Mouse (Mus musculus): ENCODE results near the gene Ablim1. TPM values are rescaled to one million over a fixed set of nuclear protein-coding genes. Genes with fewer than 3 reads are reported as not detected.

The Ablim1 gene
- polyA plus RNA-seq, 1 experiment from 2014 or later = 41.9 TPM

DNA sequence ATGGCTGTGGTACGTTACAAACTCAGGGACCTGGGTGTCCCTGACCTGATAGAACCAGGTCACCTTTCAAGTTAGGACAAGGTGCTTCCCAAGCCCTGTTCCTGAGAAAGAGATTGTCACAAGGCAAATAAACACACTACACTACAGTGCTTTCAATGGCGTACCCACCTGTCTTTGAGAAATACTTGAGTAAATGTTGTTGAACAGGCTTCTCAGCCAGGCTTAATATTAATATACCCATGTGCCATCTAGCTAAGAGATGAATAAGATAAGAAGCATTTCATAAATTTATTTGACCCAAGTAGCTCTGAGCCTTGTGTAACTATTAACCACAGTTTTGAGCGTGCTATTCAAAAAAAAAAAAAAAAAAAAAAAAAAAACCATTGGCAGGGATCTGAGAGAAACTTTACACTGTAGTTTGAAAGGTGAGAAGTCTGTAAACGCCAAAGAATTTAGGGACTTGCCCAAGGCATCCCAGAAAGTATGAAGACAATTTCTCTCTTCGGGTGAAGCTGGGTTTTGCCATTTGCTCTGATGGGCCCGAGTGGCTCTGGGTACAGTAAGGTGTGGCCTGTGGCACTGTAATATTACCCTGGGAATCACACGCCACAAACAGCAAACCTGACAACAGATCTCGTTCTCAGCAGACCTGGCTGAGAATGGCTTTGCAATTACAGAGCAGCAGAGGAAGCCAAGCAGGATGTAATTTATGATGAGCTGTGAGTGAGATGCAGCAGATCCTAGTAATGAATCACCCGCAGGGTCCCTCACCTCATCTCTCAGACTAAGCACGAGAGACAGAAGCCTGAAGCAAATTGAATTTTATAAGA is 73.1 kb downstream of the Ablim1 start:
- WGBS = 69% methylated on average over 10 of the region's 10 CpGs
- Histone ChIP-seq H3K4me3 (no peak overlapping the region), H3K36me3 (no peaks in the 10 kb centered on the region), H3K27ac (no peak overlapping the region), H3K9me3 (no peaks in the 10 kb centered on the region), H3K4me1 (peaks cover 24% of the 10 kb centered on the region), H3K27me3 (ENCODE audit: insufficient read depth, poor library complexity, severe bottlenecking) (no peaks in the 10 kb centered on the region)
- no peak for DNase-seq (ENCODE audit: low spot score)

DNA sequence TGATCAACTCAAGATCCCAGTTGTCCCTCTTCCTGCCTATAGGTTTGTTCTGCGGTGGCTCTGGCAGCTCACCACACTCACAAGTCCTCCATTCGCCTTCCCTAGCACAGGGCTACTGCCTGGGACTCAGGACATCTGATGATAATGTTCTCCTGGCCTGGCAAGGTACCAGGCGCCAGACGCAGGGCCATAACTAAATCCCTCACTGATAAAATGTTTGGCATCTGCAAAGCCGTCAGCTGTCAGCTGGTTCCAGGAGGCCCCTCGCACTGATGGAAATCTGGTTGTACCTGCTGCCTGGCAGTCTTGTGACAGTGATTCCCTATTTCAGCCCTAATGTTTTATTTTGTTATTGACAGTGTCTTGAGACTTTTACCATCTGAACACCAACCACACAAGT is 74.5 kb downstream of the Ablim1 start:
- Histone ChIP-seq H3K27ac (no peak overlapping the region), H3K4me1 (peaks cover 24% of the 10 kb centered on the region), H3K9me3 (no peaks in the 10 kb centered on the region), H3K36me3 (no peaks in the 10 kb centered on the region), H3K4me3 (no peak overlapping the region), H3K27me3 (ENCODE audit: insufficient read depth, poor library complexity, severe bottlenecking) (no peaks in the 10 kb centered on the region)
- 51% methylated on average over 6 of the region's 6 CpGs for WGBS
- no peak for DNase-seq (ENCODE audit: low spot score)

DNA sequence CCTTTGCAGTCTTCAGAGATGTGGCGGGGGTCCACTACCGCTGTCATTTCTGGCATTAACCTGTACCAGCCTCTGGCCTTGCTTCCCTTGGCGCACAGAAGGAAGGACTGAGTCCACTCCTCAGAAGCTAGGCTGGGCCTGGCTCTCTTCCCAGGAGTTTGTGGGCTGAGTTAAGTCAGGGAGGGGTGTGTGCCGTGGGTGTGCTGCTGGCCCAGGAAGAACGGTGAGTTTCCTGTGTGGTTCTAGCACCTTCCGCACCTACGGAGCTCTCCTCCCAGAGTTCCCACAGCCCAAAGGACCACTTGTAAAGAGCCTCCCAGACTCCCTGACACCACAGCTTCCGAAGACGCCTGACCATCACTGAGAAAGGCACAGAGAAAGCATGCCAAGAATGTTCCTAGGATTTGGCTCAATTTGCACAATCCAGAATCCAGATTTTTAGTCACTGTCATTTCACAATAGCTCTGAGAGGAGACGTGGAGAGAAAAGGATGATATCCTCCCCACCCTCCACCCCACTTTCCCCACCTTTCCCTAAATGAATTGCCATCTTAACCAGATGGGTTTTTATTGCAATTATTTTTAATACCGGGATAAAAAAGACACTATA is 75.4 kb downstream of the Ablim1 start:
- H3K4me3 ChIP-seq = no peak overlapping the region
- no peaks in the 10 kb centered on the region for H3K27me3 ChIP-seq (ENCODE audit: insufficient read depth, poor library complexity, severe bottlenecking)
- H3K4me1 ChIP-seq = peaks cover 18% of the 10 kb centered on the region
- no peak for DNase-seq (ENCODE audit: low spot score)
- WGBS = 73% methylated on average over 11 of the region's 11 CpGs
- H3K9me3 ChIP-seq = no peaks in the 10 kb centered on the region
- 0 out of 2 replicates have a peak overlapping the region, but pooled peaks have one; percentile 30 for H3K27ac ChIP-seq
- H3K36me3 ChIP-seq = no peaks in the 10 kb centered on the region

DNA sequence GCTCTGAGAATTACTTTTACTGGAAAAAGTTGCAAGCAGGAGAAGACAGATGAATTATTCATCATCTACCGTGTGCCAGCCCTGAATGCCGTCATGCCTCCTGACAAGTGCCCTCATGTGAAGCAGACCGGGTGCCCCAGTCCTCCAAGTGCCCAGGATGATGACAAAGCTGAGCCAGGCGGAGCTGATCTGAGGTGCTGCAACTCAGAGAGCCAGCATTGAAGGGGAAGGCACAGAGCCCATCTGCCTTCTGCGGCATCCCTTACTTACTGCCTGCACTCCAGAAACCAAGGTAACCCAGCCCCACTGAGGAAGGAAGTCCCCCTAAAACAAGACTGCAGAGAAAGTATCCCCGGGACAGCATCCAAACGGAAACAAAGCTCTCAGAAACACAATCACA is 76.3 kb downstream of the Ablim1 start:
- peaks cover 13% of the 10 kb centered on the region for H3K4me1 ChIP-seq
- H3K27ac ChIP-seq = peak overlapping the region; percentile 47; the same call in 1 of the 2 replicates
- no peaks in the 10 kb centered on the region for H3K27me3 ChIP-seq (ENCODE audit: insufficient read depth, poor library complexity, severe bottlenecking)
- 79% methylated on average over 7 of the region's 7 CpGs for WGBS
- H3K4me3 ChIP-seq = no peak overlapping the region
- H3K36me3 ChIP-seq = no peaks in the 10 kb centered on the region
- H3K9me3 ChIP-seq = no peaks in the 10 kb centered on the region
- no peak for DNase-seq (ENCODE audit: low spot score)

DNA sequence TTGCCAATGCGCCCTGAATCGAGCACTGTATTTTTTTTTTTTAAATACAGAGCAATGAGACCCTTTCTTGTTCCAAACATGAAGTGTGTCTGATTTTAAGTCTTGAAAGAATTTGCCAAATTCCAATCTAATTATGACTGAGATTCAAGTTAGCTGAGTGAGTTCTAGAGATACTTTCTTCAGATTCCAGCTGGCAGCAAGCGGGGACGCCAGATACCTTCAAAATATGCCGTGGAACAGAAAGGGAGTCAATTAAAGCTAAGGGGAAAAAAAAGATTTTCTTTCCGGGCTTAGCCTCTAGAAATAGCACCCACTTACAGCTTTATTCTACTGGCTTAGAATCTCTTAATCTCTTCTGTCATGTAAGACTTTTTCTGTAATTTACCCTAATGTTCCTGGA is 77.2 kb downstream of the Ablim1 start:
- Histone ChIP-seq H3K4me3 (no peak overlapping the region), H3K27me3 (ENCODE audit: insufficient read depth, poor library complexity, severe bottlenecking) (no peaks in the 10 kb centered on the region), H3K4me1 (peaks cover 13% of the 10 kb centered on the region), H3K36me3 (no peaks in the 10 kb centered on the region), H3K27ac (no peak overlapping the region), H3K9me3 (no peaks in the 10 kb centered on the region)
- WGBS = 76% methylated on average over 6 of the region's 6 CpGs
- no peak for DNase-seq (ENCODE audit: low spot score)

DNA sequence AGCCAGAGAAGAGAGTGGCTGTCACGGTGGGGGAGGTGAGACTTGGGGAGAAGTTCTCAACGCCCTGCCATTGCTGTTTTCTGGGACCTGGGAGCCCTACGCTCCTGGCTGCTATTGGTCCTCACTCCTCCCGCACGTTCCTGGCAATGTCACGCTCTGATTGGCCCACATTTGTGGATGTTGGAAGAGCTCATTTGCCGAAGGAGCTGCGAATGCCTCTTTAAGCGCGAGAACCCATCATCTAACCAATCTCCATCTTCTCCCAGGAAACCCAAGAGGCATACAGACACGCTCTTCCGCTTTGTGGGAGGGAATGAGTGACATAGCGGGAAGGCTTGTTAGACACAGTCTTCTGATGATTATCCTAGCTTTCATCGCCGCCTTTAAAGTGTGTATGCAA is 78.1 kb downstream of the Ablim1 start:
- Histone ChIP-seq H3K9me3 (no peaks in the 10 kb centered on the region), H3K36me3 (no peaks in the 10 kb centered on the region), H3K27ac (no peak overlapping the region), H3K27me3 (ENCODE audit: insufficient read depth, poor library complexity, severe bottlenecking) (no peaks in the 10 kb centered on the region), H3K4me1 (peaks cover 9% of the 10 kb centered on the region), H3K4me3 (no peak overlapping the region)
- 70% methylated on average over 15 of the region's 15 CpGs for WGBS
- no peak for DNase-seq (ENCODE audit: low spot score)

DNA sequence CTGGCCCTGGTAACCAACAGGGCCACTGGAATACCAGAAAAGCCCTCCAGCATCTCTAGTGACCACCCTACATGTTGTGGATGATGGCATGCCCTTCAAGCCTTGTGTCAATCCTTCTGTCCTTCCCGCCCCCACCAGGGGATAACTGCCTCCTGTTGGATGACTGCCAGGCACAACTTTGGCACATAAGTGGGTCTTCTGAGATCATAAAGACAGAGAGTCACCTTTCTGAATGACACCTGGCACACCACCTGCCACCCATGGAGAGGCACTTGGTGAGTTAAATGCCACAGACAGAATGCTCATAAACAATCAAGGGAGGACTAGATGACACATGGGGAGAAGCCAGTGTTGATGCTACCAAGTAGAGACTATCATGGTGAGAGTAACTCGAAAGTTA is 78.8 kb downstream of the Ablim1 start:
- no peaks in the 10 kb centered on the region for H3K9me3 ChIP-seq
- peaks cover 9% of the 10 kb centered on the region for H3K4me1 ChIP-seq
- no peak overlapping the region for H3K4me3 ChIP-seq
- no peaks in the 10 kb centered on the region for H3K27me3 ChIP-seq (ENCODE audit: insufficient read depth, poor library complexity, severe bottlenecking)
- WGBS = 85% methylated on average over 2 of the region's 2 CpGs
- DNase-seq (ENCODE audit: low spot score) = no peak
- H3K27ac ChIP-seq = no peak overlapping the region
- H3K36me3 ChIP-seq = no peaks in the 10 kb centered on the region

DNA sequence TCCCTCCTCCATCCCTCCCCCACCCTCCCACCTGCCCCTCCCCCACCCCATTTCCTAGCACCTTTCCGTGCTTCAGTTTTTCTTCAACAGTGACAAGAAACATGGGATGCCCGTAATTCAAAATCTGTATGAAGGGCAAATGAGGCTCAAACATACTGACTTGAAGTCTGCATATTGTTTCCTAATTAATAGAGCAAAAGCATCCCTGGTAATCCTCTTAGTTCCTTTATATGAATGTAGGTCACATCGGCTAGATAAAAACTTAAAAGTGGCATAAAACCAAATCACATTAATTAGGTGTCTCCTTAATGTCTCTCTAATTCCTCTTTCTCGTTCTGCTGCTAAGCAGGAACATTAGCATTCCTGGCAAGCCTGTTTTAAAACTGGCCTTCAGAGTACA is 83.7 kb downstream of the Ablim1 start:
- Histone ChIP-seq H3K36me3 (no peaks in the 10 kb centered on the region), H3K27me3 (ENCODE audit: insufficient read depth, poor library complexity, severe bottlenecking) (no peaks in the 10 kb centered on the region), H3K4me3 (no peak overlapping the region), H3K4me1 (no peaks in the 10 kb centered on the region), H3K9me3 (no peaks in the 10 kb centered on the region), H3K27ac (no peak overlapping the region)
- 71% methylated on average over 4 of the region's 4 CpGs for WGBS
- DNase-seq (ENCODE audit: low spot score) = no peak

DNA sequence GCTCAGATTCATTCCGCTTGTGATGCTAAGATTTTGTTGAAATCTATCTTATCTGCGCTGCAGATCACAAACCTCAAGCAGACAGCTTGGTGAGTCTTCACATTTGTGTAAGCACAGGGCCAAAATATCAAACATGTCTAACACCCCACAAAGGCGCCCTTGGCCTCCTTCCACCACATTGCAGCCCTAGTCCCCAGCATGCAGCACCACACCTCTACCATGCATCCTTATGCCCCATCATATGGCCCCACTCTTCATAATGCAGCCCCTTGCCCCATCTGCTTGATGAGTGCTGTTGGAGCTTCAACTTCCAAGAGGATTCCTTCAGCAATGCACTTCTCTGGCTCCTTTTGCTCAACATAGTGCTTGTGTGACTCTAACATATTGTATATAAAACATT is 85.6 kb downstream of the Ablim1 start:
- 86% methylated on average over 3 of the region's 3 CpGs for WGBS
- H3K27ac ChIP-seq = no peak overlapping the region
- no peaks in the 10 kb centered on the region for H3K27me3 ChIP-seq (ENCODE audit: insufficient read depth, poor library complexity, severe bottlenecking)
- no peaks in the 10 kb centered on the region for H3K9me3 ChIP-seq
- H3K4me3 ChIP-seq = no peak overlapping the region
- DNase-seq (ENCODE audit: low spot score) = no peak
- no peaks in the 10 kb centered on the region for H3K4me1 ChIP-seq
- no peaks in the 10 kb centered on the region for H3K36me3 ChIP-seq

DNA sequence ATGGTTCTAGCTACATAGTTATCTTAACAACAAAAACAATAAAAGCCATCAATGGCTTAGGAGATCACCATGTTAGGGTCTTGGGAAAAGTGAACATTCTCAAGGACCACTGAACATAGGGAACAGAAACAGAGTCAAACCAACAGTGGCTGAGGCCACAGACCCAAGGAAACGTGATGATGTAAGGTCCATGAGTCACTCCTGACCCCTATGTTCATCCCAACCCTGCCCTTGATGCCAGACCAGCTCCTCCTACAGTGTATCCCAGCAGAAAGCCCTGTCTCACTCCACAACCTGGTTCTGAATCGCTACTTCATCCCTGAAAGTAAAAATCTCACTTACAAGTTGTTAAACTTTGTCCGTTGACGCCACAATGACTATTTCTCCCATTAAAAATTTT is 86.1 kb downstream of the Ablim1 start:
- Histone ChIP-seq H3K27me3 (ENCODE audit: insufficient read depth, poor library complexity, severe bottlenecking) (no peaks in the 10 kb centered on the region), H3K4me1 (no peaks in the 10 kb centered on the region), H3K4me3 (no peak overlapping the region), H3K9me3 (no peaks in the 10 kb centered on the region), H3K36me3 (no peaks in the 10 kb centered on the region), H3K27ac (no peak overlapping the region)
- DNase-seq (ENCODE audit: low spot score) = no peak
- WGBS = 84% methylated on average over 4 of the region's 4 CpGs

DNA sequence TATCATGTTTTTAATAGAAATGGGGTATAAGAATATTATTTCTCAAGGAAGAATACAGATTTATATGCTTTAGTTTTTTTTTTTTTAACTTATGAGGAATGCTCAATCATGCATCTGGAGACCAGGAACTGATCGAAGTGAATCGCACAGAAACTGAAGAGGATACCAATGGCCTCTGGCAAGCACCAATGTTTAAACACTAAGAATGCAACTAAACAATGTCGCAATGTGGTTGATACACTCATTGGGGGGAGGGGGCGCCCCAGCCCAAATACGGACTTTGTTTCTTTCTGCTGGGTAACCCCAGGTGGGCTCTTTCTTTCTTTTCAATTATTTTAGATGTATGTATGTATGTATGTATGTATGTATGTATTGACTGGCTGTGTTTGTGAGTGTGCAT is 90.3 kb downstream of the Ablim1 start:
- DNase-seq (ENCODE audit: low spot score) = no peak
- Histone ChIP-seq H3K36me3 (no peaks in the 10 kb centered on the region), H3K27ac (no peak overlapping the region), H3K27me3 (ENCODE audit: insufficient read depth, poor library complexity, severe bottlenecking) (no peaks in the 10 kb centered on the region), H3K4me3 (no peak overlapping the region), H3K9me3 (no peaks in the 10 kb centered on the region), H3K4me1 (peaks cover 12% of the 10 kb centered on the region)
- 92% methylated on average over 5 of the region's 5 CpGs for WGBS

DNA sequence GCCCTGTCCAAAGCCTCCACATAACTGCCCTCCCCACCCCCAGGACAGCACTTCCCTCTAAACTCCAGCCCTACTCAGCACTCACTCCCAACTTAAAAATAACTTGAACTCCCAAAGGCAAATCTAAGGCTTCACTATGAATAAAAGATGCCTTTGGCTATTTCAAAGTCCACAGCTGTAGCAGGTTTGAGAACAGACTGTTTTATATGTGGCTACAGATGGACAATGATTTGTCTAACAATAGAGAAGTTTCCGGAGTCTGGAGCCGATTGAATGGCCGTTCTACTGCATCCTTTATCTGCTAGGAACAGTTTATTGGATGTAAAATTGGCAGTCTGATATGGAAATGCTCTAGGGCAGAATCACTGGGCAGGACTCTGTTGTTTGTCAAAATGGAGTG is 91.0 kb downstream of the Ablim1 start:
- no peaks in the 10 kb centered on the region for H3K27me3 ChIP-seq (ENCODE audit: insufficient read depth, poor library complexity, severe bottlenecking)
- no peak overlapping the region for H3K27ac ChIP-seq
- H3K36me3 ChIP-seq = no peaks in the 10 kb centered on the region
- H3K4me3 ChIP-seq = no peak overlapping the region
- H3K9me3 ChIP-seq = no peaks in the 10 kb centered on the region
- H3K4me1 ChIP-seq = peaks cover 12% of the 10 kb centered on the region
- 68% methylated on average over 3 of the region's 3 CpGs for WGBS
- DNase-seq (ENCODE audit: low spot score) = no peak

DNA sequence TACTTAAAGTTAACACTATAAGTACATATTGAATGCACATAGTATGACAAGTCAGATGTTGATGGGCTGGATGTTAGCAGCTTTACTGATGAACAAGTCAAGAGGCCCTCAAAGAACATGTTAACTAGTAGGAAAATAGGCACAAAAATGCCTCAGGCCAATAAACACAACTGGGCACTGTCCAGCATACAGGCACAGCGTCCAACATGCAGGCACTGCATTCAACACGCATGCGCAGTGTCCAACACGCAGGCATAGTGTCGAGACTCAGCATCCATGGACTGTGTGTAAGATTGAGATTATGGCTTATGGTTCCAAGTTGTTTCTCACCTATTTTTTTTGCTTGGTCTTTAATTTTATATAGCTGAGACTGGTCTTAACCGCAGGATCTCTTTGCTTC is 92.1 kb downstream of the Ablim1 start:
- H3K27me3 ChIP-seq (ENCODE audit: insufficient read depth, poor library complexity, severe bottlenecking) = no peaks in the 10 kb centered on the region
- no peak for DNase-seq (ENCODE audit: low spot score)
- 95% methylated on average over 6 of the region's 6 CpGs for WGBS
- H3K4me1 ChIP-seq = peaks cover 12% of the 10 kb centered on the region
- H3K9me3 ChIP-seq = no peaks in the 10 kb centered on the region
- H3K27ac ChIP-seq = no peak overlapping the region
- no peaks in the 10 kb centered on the region for H3K36me3 ChIP-seq
- no peak overlapping the region for H3K4me3 ChIP-seq
